Mouse (Mus musculus): ENCODE results near the gene Rnf167.

The Rnf167 gene

GRCm38 (mm10) chr11:70638293-70638692 lies 8.7 kb upstream of the Rnf167 start:
- DNase-seq: no peak

GRCm38 (mm10) chr11:70638714-70639278 lies 8.2 kb upstream of the Rnf167 start, which contains the start of gene Gp1ba:
Gene Gp1ba, plus strand, starts transcription at chr11:70639122.
- DNase-seq: no peak

DNA sequence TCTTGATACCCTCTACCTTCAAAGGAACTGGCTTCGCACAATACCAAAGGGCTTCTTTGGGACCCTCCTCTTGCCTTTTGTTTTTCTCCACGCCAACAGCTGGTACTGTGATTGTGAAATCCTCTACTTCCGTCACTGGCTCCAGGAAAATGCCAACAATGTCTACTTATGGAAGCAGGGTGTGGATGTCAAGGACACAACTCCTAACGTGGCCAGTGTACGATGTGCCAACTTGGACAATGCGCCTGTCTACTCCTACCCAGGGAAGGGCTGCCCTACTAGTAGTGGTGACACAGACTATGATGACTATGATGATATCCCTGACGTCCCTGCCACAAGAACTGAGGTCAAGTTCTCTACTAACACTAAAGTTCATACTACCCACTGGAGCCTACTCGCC lies 7.1 kb upstream of the Rnf167 start:
- no peak for DNase-seq

DNA sequence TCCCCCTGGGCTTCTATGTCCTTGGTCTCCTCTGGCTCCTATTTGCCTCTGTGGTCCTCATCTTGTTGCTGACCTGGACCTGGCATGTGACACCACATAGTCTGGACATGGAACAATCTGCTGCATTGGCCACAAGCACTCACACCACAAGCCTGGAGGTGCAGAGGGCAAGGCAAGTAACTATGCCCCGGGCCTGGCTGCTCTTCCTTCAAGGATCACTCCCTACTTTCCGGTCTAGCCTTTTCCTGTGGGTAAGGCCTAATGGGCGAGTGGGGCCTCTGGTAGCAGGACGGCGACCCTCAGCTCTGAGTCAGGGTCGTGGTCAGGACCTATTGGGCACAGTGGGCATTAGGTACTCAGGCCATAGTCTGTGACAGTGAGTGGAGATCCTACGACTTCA lies 5.8 kb upstream of the Rnf167 start:
- DNase-seq: no peak

DNA sequence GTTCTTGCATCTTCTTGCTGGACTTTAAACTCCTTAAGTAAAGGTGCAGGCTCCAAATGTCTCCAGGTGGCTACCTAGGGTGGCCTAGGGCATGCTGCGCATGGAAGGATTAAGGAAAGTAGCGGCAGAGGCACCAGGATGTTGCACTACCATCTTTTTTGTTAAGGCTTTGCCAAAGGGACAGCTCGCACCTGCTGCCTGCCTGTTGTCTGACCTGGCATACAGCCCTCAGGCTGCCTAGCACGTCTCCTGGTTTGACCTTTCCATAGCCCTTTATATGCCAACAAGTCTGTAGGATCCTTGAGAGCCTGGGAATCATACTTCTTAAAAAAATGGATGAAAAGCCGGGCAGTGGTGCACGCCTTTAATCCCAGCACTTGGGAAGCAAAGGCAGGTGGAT lies 4.0 kb upstream of the Rnf167 start:
- DNase-seq: peak in 1 of 2 experiments; percentile 22

DNA sequence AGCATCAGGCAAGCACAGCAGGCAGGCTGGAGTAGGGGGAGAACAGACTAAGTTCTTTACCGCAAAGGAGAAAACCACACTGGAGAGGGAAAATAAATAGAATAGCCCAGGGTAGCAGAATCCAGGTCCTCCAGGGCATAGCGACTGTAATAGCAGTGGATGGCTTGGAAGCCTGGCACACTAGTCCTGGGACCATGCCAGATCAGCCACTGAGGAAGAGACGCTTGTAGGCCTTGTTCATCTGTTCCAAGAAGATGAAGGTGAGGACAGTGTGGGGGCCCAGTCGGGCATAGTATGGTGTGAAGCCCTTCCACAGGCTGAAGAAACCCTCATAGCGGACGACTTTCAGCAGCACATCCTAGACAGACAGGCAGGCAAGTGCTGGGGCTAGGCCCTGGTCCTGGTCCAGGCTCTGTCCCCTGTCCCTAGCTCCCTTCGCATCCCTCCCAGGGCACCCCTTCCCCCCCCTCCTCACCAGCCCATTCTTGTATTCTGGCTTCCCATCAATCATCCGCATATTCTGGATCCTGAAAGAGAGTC lies 2.4 kb upstream of the Rnf167 start:
- peak in 1 of 2 experiments; percentile 51 for DNase-seq

DNA sequence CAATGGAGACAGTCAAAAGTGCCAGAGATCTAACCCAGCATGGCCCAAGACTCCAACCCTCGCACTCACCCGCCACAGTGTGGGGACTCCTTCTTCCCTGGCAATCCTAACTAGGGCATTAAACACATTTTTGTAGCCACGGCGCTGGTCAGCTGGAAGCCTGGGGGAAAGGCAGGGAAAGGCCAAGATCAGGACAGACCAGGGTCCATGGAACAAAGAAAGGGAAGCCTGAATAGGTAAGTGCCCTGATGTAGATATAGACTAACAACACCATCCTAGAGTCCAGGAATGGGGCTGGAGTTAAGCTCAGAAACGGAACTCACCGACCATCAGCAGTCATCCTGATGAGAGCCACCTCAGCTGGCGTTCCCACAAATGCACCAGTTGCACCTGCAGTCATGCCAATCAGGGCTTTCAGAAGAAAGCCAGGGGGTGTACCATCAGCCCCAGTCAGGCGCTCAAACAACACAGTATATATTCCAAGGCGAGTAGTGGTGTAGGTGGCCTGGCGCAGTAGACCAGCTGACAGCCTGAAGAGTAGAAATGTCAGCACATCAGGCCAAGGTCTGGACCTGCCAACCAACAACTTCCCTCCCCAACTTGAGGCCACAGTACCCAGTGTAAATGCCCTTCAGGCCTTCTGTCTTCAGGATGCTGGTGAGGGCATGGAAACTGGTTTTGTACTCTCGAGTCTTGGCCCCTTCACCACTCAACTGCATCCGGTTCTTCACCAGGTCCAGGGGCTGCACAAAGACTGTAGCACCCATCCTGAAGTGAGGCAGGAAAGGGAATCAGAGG lies 1.4 kb upstream of the Rnf167 start:
- DNase-seq: no peak

- DNase-seq: peak; percentile 56 to 59
These were observed 828 bp upstream of the Rnf167 start for GRCm38 (mm10) chr11:70646259-70646555.

DNA sequence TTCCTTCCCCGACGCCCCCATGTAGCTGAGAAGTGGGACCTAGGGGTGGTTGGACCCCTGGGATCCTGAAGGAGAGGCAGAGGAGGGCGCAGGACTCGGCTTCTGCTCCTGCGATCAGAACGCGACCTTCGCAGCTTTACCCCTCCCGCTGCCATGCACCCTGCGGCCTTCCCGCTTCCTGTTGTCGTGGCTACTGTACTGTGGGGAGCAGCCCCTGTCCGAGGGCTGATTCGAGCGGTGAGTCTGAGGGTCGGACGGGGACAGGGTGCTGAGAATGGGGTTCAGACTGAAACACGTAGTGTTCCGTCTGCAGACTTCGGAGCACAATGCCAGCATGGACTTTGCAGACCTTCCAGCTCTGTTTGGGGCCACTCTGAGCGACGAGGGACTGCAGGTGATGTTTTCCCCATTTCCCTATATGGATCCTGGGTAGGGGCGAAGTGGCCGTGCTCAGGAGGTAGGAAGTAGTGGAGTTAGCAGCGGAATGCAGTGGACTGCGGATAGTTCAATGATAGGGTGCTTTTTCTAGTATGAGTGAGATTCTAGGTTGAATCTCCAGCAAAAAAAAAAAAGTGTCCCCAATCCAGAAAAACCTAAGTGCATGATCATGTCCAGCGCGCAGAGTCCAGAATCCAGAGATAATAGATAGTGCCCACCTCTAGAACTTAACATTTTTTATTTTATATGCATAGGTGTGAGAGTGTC lies 833 bp downstream of the Rnf167 start:
- peak in 1 of 2 experiments; percentile 46 for DNase-seq

- DNase-seq: no peak
These were observed 1.5 kb downstream of the Rnf167 start for GRCm38 (mm10) chr11:70648512-70648911.

- DNase-seq: no peak
These were observed 2.2 kb downstream of the Rnf167 start for GRCm38 (mm10) chr11:70649185-70649734.

DNA sequence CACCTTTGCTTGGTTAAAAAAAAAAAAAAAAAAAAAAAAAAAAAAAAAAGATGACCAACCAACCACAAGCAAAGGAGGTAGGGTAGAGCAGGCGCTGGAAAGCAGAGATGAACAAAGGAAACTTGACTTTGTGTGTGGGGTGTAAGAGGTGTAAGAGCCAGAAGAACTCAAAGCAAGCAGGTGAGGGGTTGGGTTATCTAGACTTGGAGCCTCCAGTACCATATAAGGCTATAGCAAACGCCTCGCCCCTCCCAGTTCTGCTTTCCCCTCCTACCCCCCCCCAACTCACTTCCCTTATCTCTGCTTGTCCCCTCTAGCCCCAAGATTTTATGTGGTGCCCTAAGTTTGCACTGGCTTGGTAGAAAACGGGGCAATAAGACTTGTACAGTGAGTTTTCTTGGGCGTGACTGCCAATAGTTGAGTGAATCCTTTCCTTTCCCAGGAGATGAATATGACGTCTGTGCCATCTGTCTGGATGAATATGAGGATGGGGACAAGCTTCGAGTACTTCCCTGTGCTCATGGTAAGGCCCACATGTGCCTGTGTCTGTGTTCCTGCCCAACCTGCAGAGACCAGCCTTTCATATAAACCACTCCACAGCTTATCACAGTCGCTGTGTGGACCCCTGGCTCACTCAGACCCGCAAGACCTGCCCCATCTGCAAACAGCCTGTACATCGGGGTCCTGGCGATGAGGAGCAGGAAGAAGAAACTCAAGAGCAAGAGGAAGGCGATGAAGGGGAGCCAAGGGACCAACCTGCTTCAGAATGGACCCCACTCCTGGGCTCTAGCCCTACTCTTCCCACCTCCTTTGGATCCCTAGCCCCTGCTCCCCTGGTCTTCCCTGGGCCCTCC lies 3.5 kb downstream of the Rnf167 start:
- no peak for DNase-seq

DNA sequence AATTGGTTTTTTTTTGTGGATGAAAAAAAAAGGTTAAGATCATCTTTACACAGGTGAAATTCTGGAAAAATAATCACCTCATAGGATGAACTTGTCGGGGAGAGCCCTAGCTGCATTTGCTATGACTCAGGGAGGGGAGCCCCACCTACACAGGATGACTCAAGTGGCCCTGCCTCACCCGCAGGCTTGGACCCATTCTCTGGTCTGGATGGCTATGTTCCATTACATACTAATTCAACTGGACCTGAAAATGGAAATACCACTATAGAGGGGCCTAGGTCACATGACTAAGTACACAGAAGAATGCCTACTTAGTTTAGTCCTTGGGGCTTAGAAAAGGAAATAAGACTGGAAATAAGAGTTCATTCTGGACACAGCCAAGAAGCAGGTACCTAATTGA lies 4.4 kb downstream of the Rnf167 start:
- no peak for DNase-seq

DNA sequence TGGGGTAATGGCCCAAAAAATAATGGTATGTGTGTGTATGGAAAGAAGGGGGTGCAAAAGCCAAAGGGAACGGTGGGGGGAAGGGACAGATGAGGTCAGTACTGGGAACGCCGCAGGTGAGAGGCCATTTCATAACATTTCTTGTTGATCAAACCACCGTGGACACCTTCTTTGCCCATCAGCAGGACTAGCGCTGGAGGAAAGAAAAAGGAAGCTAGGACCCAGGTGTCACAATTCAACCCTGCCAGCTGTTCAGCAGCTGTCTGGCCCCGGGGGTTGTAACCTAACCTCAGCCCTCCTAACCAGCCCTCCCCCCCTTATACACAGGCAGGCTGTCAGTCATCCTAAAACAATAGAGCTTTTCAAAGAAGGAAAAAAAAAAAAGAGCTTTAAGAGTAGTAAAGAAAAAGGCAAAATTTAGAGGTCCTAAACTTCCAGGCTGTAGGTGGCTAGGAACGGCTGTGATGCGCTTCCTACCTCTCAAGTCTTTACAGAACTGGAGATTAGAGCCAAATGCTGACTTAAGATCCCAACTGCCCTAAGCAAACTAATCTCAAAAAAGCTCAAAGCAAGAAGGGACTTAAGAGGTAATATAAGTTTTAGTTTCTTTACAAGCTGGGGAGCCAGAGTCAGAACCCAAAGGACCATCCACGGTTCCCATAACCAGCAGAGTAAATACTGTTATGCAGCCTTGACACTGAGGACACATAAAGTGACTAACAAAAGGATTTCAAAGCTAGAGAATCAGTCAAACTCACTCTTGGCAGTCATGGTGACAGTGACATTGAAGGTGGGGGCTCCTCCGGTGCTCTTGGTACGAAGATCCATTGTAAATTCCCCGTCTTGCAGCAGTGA lies 5.2 kb downstream of the Rnf167 start:
- DNase-seq: peak in 1 of 2 experiments; percentile 34

- DNase-seq: no peak
These were observed 5.9 kb downstream of the Rnf167 start for GRCm38 (mm10) chr11:70652884-70653344.

GRCm38 (mm10) chr11:70653345-70654197 lies 6.5 kb downstream of the Rnf167 start:
- peak; percentile 83 to 84 for DNase-seq

DNA sequence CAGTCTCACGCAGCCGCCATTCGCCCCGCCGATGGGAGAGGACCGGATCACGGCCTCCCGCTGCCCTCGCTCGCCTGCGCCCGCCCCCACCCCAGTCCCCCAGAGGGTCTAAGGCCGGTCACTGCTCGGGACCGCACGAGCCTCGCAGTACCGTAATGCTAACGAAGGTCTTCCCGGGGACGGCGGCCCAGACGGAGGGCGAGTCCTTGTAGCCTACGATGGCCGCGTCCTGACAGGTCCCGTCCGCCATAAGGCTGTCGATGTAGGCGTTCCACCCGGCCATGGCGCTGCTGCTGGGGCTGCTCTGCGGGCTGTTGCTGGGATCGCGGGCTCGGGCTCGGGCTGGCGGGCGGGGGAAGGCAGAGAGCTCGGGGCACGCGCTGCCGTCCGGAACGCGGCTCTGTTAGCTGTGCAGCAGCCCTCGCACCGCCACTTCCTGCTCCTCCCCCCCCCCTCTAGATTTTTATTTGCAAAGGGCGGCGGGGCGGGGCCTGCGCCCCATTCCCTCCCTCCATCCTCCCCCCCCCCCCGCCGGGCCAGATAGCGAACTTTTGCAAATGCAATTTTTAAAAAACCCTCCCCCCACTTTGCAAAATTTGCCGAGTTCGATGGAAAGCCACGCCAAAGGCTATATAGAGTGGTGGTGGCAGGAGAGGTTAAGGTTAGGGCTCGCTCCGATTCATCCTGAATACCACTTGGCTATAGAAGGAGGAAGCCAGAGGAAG lies 7.3 kb downstream of the Rnf167 start, which contains the start of gene Pfn1:
Gene Pfn1 (minus strand): TSS at position 447 of the 725 bp plus-strand sequence.
- peak; percentile 90 to 91 for DNase-seq

DNA sequence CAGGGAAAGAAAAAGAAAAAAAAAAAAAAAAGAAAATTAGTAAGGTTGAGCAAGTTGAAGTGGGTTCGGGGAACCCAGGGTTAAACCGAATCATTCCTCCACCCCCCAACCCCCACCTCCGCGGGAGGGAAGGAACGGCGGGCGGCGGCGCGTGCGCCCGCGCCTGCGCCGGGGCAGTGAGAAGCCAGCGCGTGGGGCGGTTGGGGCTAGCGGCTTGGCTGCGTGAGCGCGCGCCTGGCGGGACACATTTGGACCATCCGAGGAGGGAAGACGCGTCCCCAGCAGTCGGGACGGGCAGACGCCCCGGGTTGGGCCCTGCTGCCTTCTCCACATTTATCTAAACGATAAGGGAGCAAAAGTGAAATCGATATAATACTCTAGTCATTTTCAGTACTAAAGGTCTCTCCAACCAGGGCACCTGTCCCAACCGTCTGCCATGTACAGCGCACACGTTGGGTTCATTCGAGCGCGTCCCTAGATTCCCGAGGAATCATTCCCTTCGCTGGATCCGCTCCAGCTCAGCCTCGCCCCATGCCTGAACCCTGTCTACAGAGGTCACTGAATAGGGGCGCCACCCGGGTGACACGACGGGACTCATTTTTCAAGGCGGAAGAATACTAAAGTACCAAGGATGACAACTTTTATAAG lies 8.0 kb downstream of the Rnf167 start:
- peak; percentile 92 to 95 for DNase-seq
